ENCODE assay signal across 30 mouse cellular contexts in the genomic region with DNA sequence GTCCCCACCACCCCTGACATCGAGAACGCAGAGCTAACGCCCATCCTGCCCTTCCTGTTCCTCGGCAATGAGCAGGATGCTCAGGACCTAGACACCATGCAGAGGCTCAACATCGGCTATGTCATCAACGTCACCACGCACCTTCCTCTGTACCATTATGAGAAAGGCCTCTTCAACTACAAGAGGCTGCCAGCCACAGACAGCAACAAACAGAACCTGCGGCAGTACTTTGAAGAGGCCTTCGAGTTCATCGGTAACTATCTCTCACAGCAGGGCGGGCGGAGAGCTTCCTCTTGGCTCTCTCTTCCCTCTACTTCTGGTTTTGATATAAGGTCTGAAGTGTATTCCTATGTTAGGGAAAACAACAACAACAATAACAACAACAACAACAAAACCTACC. TPM values are rescaled to one million over a fixed set of nuclear protein-coding genes. Genes with fewer than 3 reads are reported as not detected.
DNase-seq lines count a peak whose midpoint lies in the region; ATAC-seq and TF ChIP-seq lines count a peak whose summit lies in the region.
"Had no signal": no experiment of that assay in that cellular context is flagged by ENCODE, and none has a peak within 500 bp of the region (broad histone marks: within the 10 kb centered on the region; RNA-seq: fewer than 3 reads in every experiment).

No protein-coding gene starts in this region.

- no peak overlapping the region for H3K4me2 ChIP-seq in heart, embryonic 12.5 days
- H3K4me2 ChIP-seq in hindbrain, embryonic 13.5 days = no peak overlapping the region
- H3K4me2 ChIP-seq: embryonic facial prominence, embryonic 13.5 days; forebrain, embryonic 12.5 days; forebrain, embryonic 15.5 days; heart, embryonic 11.5 days; heart, embryonic 15.5 days; hindbrain, embryonic 14.5 days had no signal

- H3K27ac ChIP-seq in gastrocnemius, adult 2 months = peak overlapping the region; percentile 31; the same call in 1 of the 2 replicates
- 0 out of 2 replicates have a peak overlapping the region, but pooled peaks have one; percentile 14 for H3K27ac ChIP-seq in heart, embryonic 12.5 days (ENCODE audit: poor library complexity, severe bottlenecking)
- no peak overlapping the region for H3K27ac ChIP-seq in hindbrain, embryonic 13.5 days
- H3K27ac ChIP-seq: embryonic facial prominence, embryonic 10.5 days; embryonic facial prominence, embryonic 13.5 days; forebrain, embryonic 12.5 days; forebrain, embryonic 15.5 days; heart, embryonic 15.5 days; hindbrain, embryonic 10.5 days; hindbrain, embryonic 14.5 days; hindbrain, postnatal 0 days had no signal

- H3K9ac ChIP-seq in heart, embryonic 12.5 days = no peak overlapping the region
- no peak overlapping the region for H3K9ac ChIP-seq in hindbrain, embryonic 13.5 days
- H3K9ac ChIP-seq: embryonic facial prominence, embryonic 13.5 days; forebrain, embryonic 12.5 days; forebrain, embryonic 15.5 days; heart, embryonic 15.5 days; hindbrain, embryonic 14.5 days had no signal

- no peak overlapping the region for H3K4me3 ChIP-seq in gastrocnemius, adult 2 months
- no peak overlapping the region for H3K4me3 ChIP-seq in heart, embryonic 12.5 days
- peak overlapping the region; percentile 83 for H3K4me3 ChIP-seq in megakaryocyte, embryonic 14.5 days (replicated peaks)
- no peak overlapping the region for H3K4me3 ChIP-seq in hindbrain, embryonic 13.5 days
- H3K4me3 ChIP-seq: embryonic facial prominence, embryonic 10.5 days; embryonic facial prominence, embryonic 13.5 days; erythroblast, embryonic 14.5 days; forebrain, embryonic 12.5 days; forebrain, embryonic 15.5 days; heart, embryonic 15.5 days; hindbrain, embryonic 10.5 days had no signal

- WGBS in heart, embryonic 12.5 days = 90% methylated on average over 12 of the region's 12 CpGs
- WGBS in hindbrain, embryonic 13.5 days = 99% methylated on average over 12 of the region's 12 CpGs

- no peaks in the 10 kb centered on the region for H3K9me3 ChIP-seq in heart, embryonic 12.5 days (replicated peaks)
- no peaks in the 10 kb centered on the region for H3K9me3 ChIP-seq in megakaryocyte, embryonic 14.5 days
- no peaks in the 10 kb centered on the region for H3K9me3 ChIP-seq in hindbrain, embryonic 13.5 days
- H3K9me3 ChIP-seq: embryonic facial prominence, embryonic 10.5 days; embryonic facial prominence, embryonic 13.5 days; forebrain, embryonic 12.5 days; forebrain, embryonic 15.5 days; heart, embryonic 15.5 days; hindbrain, embryonic 10.5 days had no signal

- no peak for ATAC-seq in heart, embryonic 12.5 days (ENCODE audit: insufficient number of reproducible peaks, low FRiP score)
- no peak for ATAC-seq in megakaryocyte, adult 5-6 weeks (ENCODE audit: poor library complexity, severe bottlenecking)
- ATAC-seq in hindbrain, embryonic 13.5 days (ENCODE audit: low FRiP score) = no peak
- ATAC-seq: forebrain, embryonic 15.5 days; hindbrain, postnatal 0 days; inflammation-experienced regulatory T-cells, adult 6 months; intestine, embryonic 16.5 days; Patski had no signal

- peaks cover 41% of the 10 kb centered on the region for H3K36me3 ChIP-seq in heart, embryonic 12.5 days
- H3K36me3 ChIP-seq in megakaryocyte, embryonic 14.5 days (replicated peaks; ENCODE audit: low read length) = peaks cover 88% of the 10 kb centered on the region
- H3K36me3 ChIP-seq in hindbrain, embryonic 13.5 days = peaks cover 21% of the 10 kb centered on the region
- H3K36me3 ChIP-seq: forebrain, embryonic 15.5 days had no signal

- no peak for DNase-seq in gastrocnemius, adult 2 months
- no peak for DNase-seq in gastrocnemius, postnatal 10 days
- no peak for DNase-seq in heart, postnatal 36 days
- DNase-seq: adrenal gland, adult 2 months; B cell, adult 2 months; cerebellum, adult 11-12 months; cerebellum, adult 8-10 months; cerebellum, postnatal 10 days; cerebellum, postnatal 36 days; embryo, embryonic 11 days; gastrocnemius, postnatal 25 days; heart, postnatal 10 days; kidney, adult 18-20 months had no signal

- no peak for TF ChIP-seq CTCF in gastrocnemius, adult 2 months (IDR thresholded peaks at IDR 0.05)

- no peaks in the 10 kb centered on the region for H3K27me3 ChIP-seq in heart, embryonic 12.5 days (replicated peaks)
- H3K27me3 ChIP-seq in megakaryocyte, embryonic 14.5 days (replicated peaks) = no peaks in the 10 kb centered on the region
- H3K27me3 ChIP-seq in hindbrain, embryonic 13.5 days = no peaks in the 10 kb centered on the region
- H3K27me3 ChIP-seq: embryonic facial prominence, embryonic 13.5 days; forebrain, embryonic 12.5 days; forebrain, embryonic 15.5 days; heart, embryonic 15.5 days; Patski had no signal

- H3K4me1 ChIP-seq in heart, embryonic 12.5 days (replicated peaks) = peaks cover 21% of the 10 kb centered on the region
- H3K4me1 ChIP-seq in megakaryocyte, embryonic 14.5 days = peaks cover 95% of the 10 kb centered on the region
- H3K4me1 ChIP-seq in hindbrain, embryonic 13.5 days (replicated peaks) = peaks cover 18% of the 10 kb centered on the region
- H3K4me1 ChIP-seq: embryonic facial prominence, embryonic 13.5 days had no signal

- intact Hi-C loops in gastrocnemius, adult 2 months (cut with DNase I) = no loop called here
- intact Hi-C loops in heart, postnatal 36 days (cut with DNase I) = no loop called here

RNA-seq across cellular contexts. Expression of a gene that starts 34.9 kb away (rescaled TPM):
- under 1 TPM; 0.18 to 0.42 TPM for total RNA-seq in gastrocnemius, adult 2 months (2021)
- 1 to 10 TPM; 1.4 to 2.1 TPM for total RNA-seq in gastrocnemius, postnatal 10 days (2021)
- 3.2 and 3.8 TPM in 2 replicates for polyA plus RNA-seq in heart, embryonic 12.5 days (2016; fragmentation: Nextera tagmentation; extraction: Ambion mirVana)
- 1 to 10 TPM; 1.0 to 1.2 TPM for total RNA-seq in heart, postnatal 36 days (2021)
- 19.8 and 52.4 TPM in 2 replicates for polyA plus RNA-seq in megakaryocyte, embryonic 14.5 days (2012; ENCODE audit: insufficient read depth, low replicate concordance)
- total RNA-seq in megakaryocyte, adult 5-6 weeks (2015) = 0.98 and 2.9 TPM in 2 replicates
- 3.0 and 4.6 TPM in 2 replicates for total RNA-seq in megakaryocyte, adult 5-6 weeks (2017)
- 1.3 TPM in 2 replicates for polyA plus RNA-seq in hindbrain, embryonic 13.5 days (2015; fragmentation: Nextera tagmentation; extraction: Ambion mirVana)

RNA-seq across cellular contexts. Expression of a gene that starts 55.9 kb away (rescaled TPM):
- 10 to 100 TPM; 18.4 to 25.0 TPM for total RNA-seq in gastrocnemius, adult 2 months (2021)
- 10 to 100 TPM; 24.9 to 39.5 TPM for total RNA-seq in gastrocnemius, postnatal 10 days (2021)
- polyA plus RNA-seq in heart, embryonic 12.5 days (2016; fragmentation: Nextera tagmentation; extraction: Ambion mirVana) = 13.0 and 14.9 TPM in 2 replicates
- total RNA-seq in heart, postnatal 36 days (2021) = 1 to 10 TPM; 4.6 to 9.2 TPM
- polyA plus RNA-seq in megakaryocyte, embryonic 14.5 days (2012; ENCODE audit: insufficient read depth, low replicate concordance) = 3.1 and 14.8 TPM in 2 replicates
- 5.3 and 7.5 TPM in 2 replicates for total RNA-seq in megakaryocyte, adult 5-6 weeks (2015)
- total RNA-seq in megakaryocyte, adult 5-6 weeks (2017) = 4.3 and 7.4 TPM in 2 replicates
- polyA plus RNA-seq in hindbrain, embryonic 13.5 days (2015; fragmentation: Nextera tagmentation; extraction: Ambion mirVana) = 4.7 and 5.2 TPM in 2 replicates
